Mouse (Mus musculus) testis, adult 2 months (tissue): ENCODE results near the gene Kdm2a.

Experiments used
- CTCF ChIP-seq: fragments of 200-500 bp; IDR thresholded peaks from 2 replicates; pipeline ENCODE4 v1.5.1; 2012; ENCODE audit warnings: low read depth, mild to moderate bottlenecking, inconsistent platforms, low read length, moderate library complexity; ENCODE audit not compliant: control insufficient read depth, insufficient read depth, insufficient replicate concordance
- POLR2A ChIP-seq: fragments of 200-500 bp; IDR thresholded peaks from 2 replicates; pipeline ENCODE4 v1.6.1; 2012; ENCODE audit warnings: low read depth, mild to moderate bottlenecking, inconsistent platforms, low read length, moderate library complexity; ENCODE audit not compliant: control insufficient read depth

GRCm38 (mm10) chr19:4328737-4329304 is 69.3 kb downstream of the Kdm2a start:
- TF ChIP-seq POLR2A (no peak), CTCF (no peak)
